Mouse (Mus musculus) neural tube, embryonic 13.5 days (tissue): ENCODE results near the gene Jup. TPM values are rescaled to one million over a fixed set of nuclear protein-coding genes. Genes with fewer than 3 reads are reported as not detected.
"Not testable (repeated sequence)": the region's sequence is repeated elsewhere in the genome, so short reads cannot be mapped to it uniquely, and the experiment has no call there.

Source experiments
- ATAC-seq: fragments of 200-750 bp; cut with Nextera tagmentation; 2 replicates; pipeline ENCODE4 v1.8.0; 2017; ENCODE audit warnings: low read depth, mild to moderate bottlenecking, moderate TSS enrichment, moderate library complexity
- H3K27ac ChIP-seq: fragments of 300-500 bp; sonication (generic); replicated peaks from 2 replicates; pipeline ENCODE4 v1.5.1; 2015; ENCODE audit warnings: moderate library complexity, mild to moderate bottlenecking, inconsistent platforms
- H3K27me3 ChIP-seq: fragments of 300-500 bp; sonication (generic); 2 replicates; pipeline ENCODE4 v1.6.1; 2015; ENCODE audit warnings: mild to moderate bottlenecking, inconsistent platforms
- H3K36me3 ChIP-seq: fragments of 300-500 bp; sonication (generic); 2 replicates; pipeline ENCODE4 v1.6.1; 2015; ENCODE audit warnings: mild to moderate bottlenecking, inconsistent platforms
- H3K4me1 ChIP-seq: fragments of 300-500 bp; sonication (generic); replicated peaks from 2 replicates; pipeline ENCODE4 v1.6.1; 2015; ENCODE audit warnings: inconsistent platforms
- H3K4me2 ChIP-seq: fragments of 300-500 bp; sonication (generic); 2 replicates; pipeline ENCODE4 v1.6.1; 2015; ENCODE audit warnings: inconsistent platforms, mild to moderate bottlenecking, moderate library complexity
- H3K4me3 ChIP-seq: fragments of 300-500 bp; sonication (generic); 2 replicates; pipeline ENCODE4 v1.5.1; 2015; ENCODE audit warnings: mild to moderate bottlenecking, inconsistent platforms
- H3K9ac ChIP-seq: fragments of 300-500 bp; sonication (generic); 2 replicates; pipeline ENCODE4 v1.6.1; 2015; ENCODE audit warnings: moderate library complexity, mild to moderate bottlenecking, inconsistent platforms
- H3K9me3 ChIP-seq: fragments of 300-500 bp; sonication (generic); 2 replicates; pipeline ENCODE4 v1.6.1; 2016; ENCODE audit warnings: inconsistent platforms
- WGBS: fragments of 180-500 bp; shearing (Covaris S2); methylation state at CpG from one replicate; pipeline ENCODE4 v1.1.7; 2015; 5-methylcytosine and 5-hydroxymethylcytosine counted together
- polyA plus RNA-seq: library from polyadenylated mRNA; unstranded; fragments of >200 nt; fragmentation: Nextera tagmentation; extraction: Ambion mirVana; gene quantifications from 2 replicates; pipeline ENCODE4 v1.2.1, GENCODE M21; 2015

The Jup gene
- polyA plus RNA-seq, 1 experiment from 2014 or later = 94.4 TPM

DNA sequence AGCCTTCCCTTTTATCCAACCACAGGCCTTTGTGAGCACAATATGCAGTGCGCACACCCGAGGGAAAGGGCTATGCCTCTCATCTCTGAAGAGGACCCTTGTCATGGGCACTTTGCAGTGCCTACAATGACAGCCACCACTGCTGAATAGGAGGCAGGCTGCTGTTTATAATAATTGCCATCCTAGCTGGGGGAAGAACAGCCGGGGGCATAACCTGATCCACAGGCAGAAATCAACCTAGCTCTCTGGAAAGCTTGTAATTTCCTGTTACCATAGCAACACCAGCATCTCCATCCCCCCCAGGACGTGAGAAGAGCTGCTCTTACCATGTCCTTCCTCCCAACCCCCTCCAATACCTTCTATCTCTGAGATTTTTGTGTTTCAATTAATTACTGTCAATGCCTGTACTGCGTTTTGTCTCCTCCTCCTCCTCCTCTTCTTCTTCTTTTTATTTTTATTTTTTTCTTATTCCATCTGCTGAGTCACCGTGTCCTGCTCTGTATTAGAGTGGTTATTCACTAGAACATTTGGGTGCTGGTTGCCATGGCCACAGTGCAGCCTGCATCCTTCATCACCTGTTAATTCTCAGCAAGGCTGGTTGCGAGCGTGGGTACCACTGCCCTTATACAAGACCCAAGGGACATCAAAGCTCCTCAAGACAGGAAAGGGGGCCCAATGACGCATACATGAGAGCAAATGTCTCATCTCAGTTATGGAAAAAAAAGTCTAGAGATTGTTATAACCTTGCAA is 64.6 kb downstream of the Jup start:
- WGBS = 29% methylated on average over 9 of the region's 9 CpGs
- Histone ChIP-seq H3K9ac (0 out of 2 replicates have a peak overlapping the region, but pooled peaks have one; percentile 9), H3K4me1 (peaks cover 45% of the 10 kb centered on the region)

GRCm38 (mm10) chr11:100330816-100331375 is 66.7 kb downstream of the Jup start:
- H3K27ac ChIP-seq, H3K36me3 ChIP-seq, H3K27me3 ChIP-seq, H3K9me3 ChIP-seq, ATAC-seq, H3K4me2 ChIP-seq, H3K9ac ChIP-seq, H3K4me3 ChIP-seq: not testable (repeated sequence)
- WGBS = 65% methylated on average over 8 of the region's 8 CpGs
- peaks cover 48% of the 10 kb centered on the region for H3K4me1 ChIP-seq

More for the DNA sequence above, 64.6 kb downstream of the Jup start:
- H3K4me2 ChIP-seq = peak overlapping the region; percentile 24
- H3K9me3 ChIP-seq = no peaks in the 10 kb centered on the region
- peak overlapping the region; percentile 89 for H3K27ac ChIP-seq
- ATAC-seq = peak; percentile 78
- H3K36me3 ChIP-seq = no peaks in the 10 kb centered on the region
- H3K27me3 ChIP-seq = no peaks in the 10 kb centered on the region
- H3K4me3 ChIP-seq = no peak overlapping the region

GRCm38 (mm10) chr11:100330235-100330634 is 67.3 kb downstream of the Jup start:
- ATAC-seq = no peak
- Histone ChIP-seq H3K27me3 (no peaks in the 10 kb centered on the region), H3K27ac (0 out of 2 replicates have a peak overlapping the region, but pooled peaks have one; percentile 18), H3K4me2 (0 out of 2 replicates have a peak overlapping the region, but pooled peaks have one; percentile 9), H3K4me1 (peaks cover 41% of the 10 kb centered on the region), H3K4me3 (no peak overlapping the region), H3K36me3 (peaks cover 4% of the 10 kb centered on the region; the same call in 1 of the 2 replicates), H3K9ac (no peak overlapping the region), H3K9me3 (no peaks in the 10 kb centered on the region)
- WGBS = 43% methylated on average over 16 of the region's 16 CpGs

- WGBS = 83% methylated on average over 6 of the region's 6 CpGs
- no peak for ATAC-seq
- H3K27ac ChIP-seq = no peak overlapping the region
Observed at GRCm38 (mm10) chr11:100327761-100328160, 69.8 kb downstream of the Jup start.

GRCm38 (mm10) chr11:100327316-100327715 is 70.2 kb downstream of the Jup start:
- Histone ChIP-seq H3K9ac (no peak overlapping the region), H3K9me3 (no peaks in the 10 kb centered on the region), H3K4me3 (no peak overlapping the region), H3K4me2 (no peak overlapping the region), H3K36me3 (peaks cover 9% of the 10 kb centered on the region), H3K27ac (no peak overlapping the region), H3K4me1 (peaks cover 21% of the 10 kb centered on the region), H3K27me3 (no peaks in the 10 kb centered on the region)
- WGBS = 53% methylated on average over 11 of the region's 11 CpGs
- ATAC-seq = no peak

More at GRCm38 (mm10) chr11:100327761-100328160, 69.8 kb downstream of the Jup start:
- H3K27me3 ChIP-seq = no peaks in the 10 kb centered on the region
- H3K9me3 ChIP-seq = no peaks in the 10 kb centered on the region
- peaks cover 26% of the 10 kb centered on the region for H3K4me1 ChIP-seq
- no peak overlapping the region for H3K4me3 ChIP-seq
- no peak overlapping the region for H3K9ac ChIP-seq
- no peak overlapping the region for H3K4me2 ChIP-seq
- peaks cover 5% of the 10 kb centered on the region for H3K36me3 ChIP-seq

- no peak overlapping the region for H3K27ac ChIP-seq
Observed at GRCm38 (mm10) chr11:100325062-100325629, 72.4 kb downstream of the Jup start.

GRCm38 (mm10) chr11:100323578-100323977 is 74.0 kb downstream of the Jup start:
- H3K27ac ChIP-seq = no peak overlapping the region
- peaks cover 24% of the 10 kb centered on the region for H3K4me1 ChIP-seq
- H3K36me3 ChIP-seq = peaks cover 24% of the 10 kb centered on the region
- H3K27me3 ChIP-seq = no peaks in the 10 kb centered on the region
- ATAC-seq = no peak
- H3K4me3 ChIP-seq = no peak overlapping the region
- H3K9ac ChIP-seq = no peak overlapping the region
- no peaks in the 10 kb centered on the region for H3K9me3 ChIP-seq
- WGBS = 20% methylated on average over 3 of the region's 3 CpGs
- H3K4me2 ChIP-seq = no peak overlapping the region

More at GRCm38 (mm10) chr11:100325062-100325629, 72.4 kb downstream of the Jup start:
- H3K36me3 ChIP-seq = peaks cover 24% of the 10 kb centered on the region
- H3K4me2 ChIP-seq = no peak overlapping the region
- 73% methylated on average over 11 of the region's 11 CpGs for WGBS
- H3K4me1 ChIP-seq = peaks cover 24% of the 10 kb centered on the region
- no peak for ATAC-seq
- no peaks in the 10 kb centered on the region for H3K9me3 ChIP-seq
- H3K9ac ChIP-seq = no peak overlapping the region
- H3K4me3 ChIP-seq = no peak overlapping the region
- no peaks in the 10 kb centered on the region for H3K27me3 ChIP-seq

- H3K4me1 ChIP-seq = peaks cover 24% of the 10 kb centered on the region
- no peak overlapping the region for H3K9ac ChIP-seq
- no peak overlapping the region for H3K4me3 ChIP-seq
- no peak for ATAC-seq
- H3K27ac ChIP-seq = peak overlapping the region; percentile 18; the same call in 1 of the 2 replicates
- 60% methylated on average over 3 of the region's 3 CpGs for WGBS
- H3K27me3 ChIP-seq = no peaks in the 10 kb centered on the region
- no peak overlapping the region for H3K4me2 ChIP-seq
- no peaks in the 10 kb centered on the region for H3K9me3 ChIP-seq
- peaks cover 24% of the 10 kb centered on the region for H3K36me3 ChIP-seq
Observed at GRCm38 (mm10) chr11:100322591-100323258, 74.8 kb downstream of the Jup start.

DNA sequence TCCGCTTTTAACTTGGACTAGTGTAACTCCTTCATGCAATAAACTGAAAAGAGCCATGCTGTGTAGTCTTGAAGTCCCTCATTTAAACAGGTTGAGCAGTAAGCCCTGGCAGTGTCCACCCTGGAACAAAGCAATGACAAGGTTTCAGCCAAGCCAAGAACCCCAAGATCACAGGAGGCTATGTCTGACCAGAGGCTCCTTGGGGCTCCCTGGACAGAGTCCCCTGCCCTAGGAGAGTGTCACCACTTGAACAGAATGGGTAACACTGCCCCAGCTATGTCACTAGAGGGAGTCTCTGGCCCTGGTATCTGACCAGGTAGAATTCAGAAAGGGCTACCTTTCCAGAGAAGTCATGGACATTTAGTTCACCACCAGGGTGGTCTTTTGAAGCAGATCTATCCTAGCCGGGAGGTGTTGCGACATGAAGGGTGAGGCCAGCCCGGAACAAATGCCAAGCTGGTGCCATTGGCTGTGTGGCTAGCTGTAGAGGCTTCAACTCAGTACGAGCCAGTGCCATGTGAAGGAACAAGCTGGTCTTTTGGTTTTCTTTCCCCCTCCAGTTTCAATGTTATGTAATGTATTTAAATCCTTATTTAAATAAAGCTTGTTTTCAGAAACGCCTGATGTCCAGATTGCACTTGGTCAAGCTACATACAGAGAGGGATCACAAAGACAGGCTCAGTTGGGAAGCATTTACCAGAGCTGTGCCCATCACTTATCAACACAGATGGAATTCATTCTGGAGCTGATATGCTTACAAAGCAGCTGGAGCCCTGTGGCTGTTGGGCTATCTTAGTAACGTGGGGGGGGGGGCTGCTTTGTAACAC is 75.9 kb downstream of the Jup start:
- not testable (repeated sequence) for ATAC-seq, H3K27me3 ChIP-seq, H3K9ac ChIP-seq, H3K9me3 ChIP-seq
- peak overlapping the region; percentile 87 for H3K4me2 ChIP-seq
- H3K4me3 ChIP-seq = 0 out of 2 replicates have a peak overlapping the region, but pooled peaks have one; percentile 79
- 89% methylated on average over 7 of the region's 7 CpGs for WGBS
- peaks cover 24% of the 10 kb centered on the region for H3K36me3 ChIP-seq
- H3K4me1 ChIP-seq = peaks cover 19% of the 10 kb centered on the region
- peak overlapping the region; percentile 18; the same call in 1 of the 2 replicates for H3K27ac ChIP-seq

DNA sequence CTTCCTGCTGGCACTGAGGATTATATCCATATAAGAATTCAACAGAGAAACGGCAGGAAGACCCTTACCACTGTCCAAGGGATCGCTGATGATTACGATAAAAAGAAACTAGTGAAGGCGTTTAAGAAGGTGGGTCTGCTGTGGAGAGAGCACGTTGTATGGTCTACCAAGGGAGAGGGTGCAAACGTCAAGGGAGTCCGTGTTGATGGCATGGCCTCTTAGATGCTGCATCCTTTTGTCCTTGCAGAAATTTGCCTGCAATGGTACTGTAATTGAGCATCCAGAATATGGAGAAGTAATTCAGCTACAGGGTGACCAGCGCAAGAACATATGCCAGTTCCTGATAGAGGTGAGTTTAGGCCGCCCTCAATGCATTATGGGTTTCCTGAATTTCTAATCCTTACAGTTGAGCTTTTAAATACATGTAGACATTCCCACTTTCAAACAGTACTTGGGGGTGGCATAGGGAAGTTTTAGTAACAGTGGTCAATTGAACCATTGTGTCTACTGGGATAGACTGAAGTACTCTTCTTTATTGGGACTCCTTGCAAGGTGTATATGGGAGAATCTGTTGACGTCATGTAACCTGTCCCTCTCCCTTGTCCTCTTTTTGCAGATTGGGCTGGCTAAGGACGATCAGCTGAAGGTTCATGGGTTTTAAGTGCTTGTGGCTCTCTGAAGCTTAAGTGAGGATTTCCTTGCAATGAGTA is 76.7 kb downstream of the Jup start:
- 21% methylated on average over 11 of the region's 11 CpGs for WGBS
- peak overlapping the region; percentile 79 for H3K4me3 ChIP-seq
- ATAC-seq = not testable (repeated sequence)

More for the DNA sequence above, 76.7 kb downstream of the Jup start:
- Histone ChIP-seq H3K4me1 (peaks cover 19% of the 10 kb centered on the region), H3K36me3 (peaks cover 23% of the 10 kb centered on the region), H3K9ac (peak overlapping the region; percentile 98), H3K27ac (peak overlapping the region; percentile 98), H3K4me2 (peak overlapping the region; percentile 87)
- not testable (repeated sequence) for H3K27me3 ChIP-seq, H3K9me3 ChIP-seq
